10 mouse cellular contexts compared by ENCODE assay signal in the genomic region with DNA sequence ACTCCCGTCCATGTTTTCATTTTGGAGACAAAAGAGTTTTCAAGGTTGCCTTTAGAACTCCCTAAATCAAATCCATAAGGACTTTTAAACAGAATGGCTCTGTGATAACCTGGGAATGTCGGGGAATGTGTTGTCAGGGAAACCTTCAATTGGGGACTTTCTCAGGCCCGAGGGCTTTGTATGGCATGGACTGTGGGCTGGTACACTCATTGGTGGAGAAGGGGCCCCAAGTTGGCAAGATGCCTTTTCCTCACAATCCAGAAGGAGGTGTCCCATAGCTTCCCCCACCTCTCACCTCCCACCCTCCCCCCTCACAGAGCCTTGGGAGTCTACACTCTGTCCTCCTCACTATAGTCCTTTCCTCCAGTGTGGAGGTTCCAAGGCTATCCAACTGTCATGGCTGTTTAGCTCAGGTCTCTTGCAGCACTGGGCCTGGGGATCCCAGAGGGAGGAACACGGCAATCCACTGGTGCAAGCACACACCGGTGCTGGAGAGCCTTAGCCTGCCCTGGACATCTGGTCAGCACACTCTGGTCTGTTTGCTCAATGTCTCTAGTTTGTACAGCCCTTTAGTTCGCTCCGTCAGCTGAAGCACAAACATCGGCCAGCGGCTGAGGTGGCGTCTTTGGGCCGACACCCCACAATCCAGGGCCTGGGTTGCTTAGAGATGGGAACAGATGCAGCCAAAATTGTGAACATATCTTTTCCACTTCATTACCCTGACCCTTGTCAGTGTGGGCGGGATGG. TPM values are rescaled to one million over a fixed set of nuclear protein-coding genes. Genes with fewer than 3 reads are reported as not detected.
DNase-seq lines count a peak whose midpoint lies in the region; ATAC-seq and TF ChIP-seq lines count a peak whose summit lies in the region.
"Had no signal": no experiment of that assay in that cellular context is flagged by ENCODE, and none has a peak within 500 bp of the region (broad histone marks: within the 10 kb centered on the region; RNA-seq: fewer than 3 reads in every experiment).

No protein-coding gene starts in this region.

- H3K4me1 ChIP-seq in kidney, postnatal 0 days (replicated peaks; ENCODE audit: insufficient read depth, low read length), result peaks cover 21% of the 10 kb centered on the region
- peaks cover 41% of the 10 kb centered on the region for H3K4me1 ChIP-seq in limb, embryonic 10.5 days
- peaks cover 34% of the 10 kb centered on the region for H3K4me1 ChIP-seq in olfactory bulb, adult 2 months (ENCODE audit: control insufficient read depth, insufficient read depth, low read length)

- H3K4me3 ChIP-seq in kidney, postnatal 0 days (replicated peaks; ENCODE audit: low read depth, low read length), result no peak overlapping the region
- no peak overlapping the region for H3K4me3 ChIP-seq in limb, embryonic 10.5 days
- no peak overlapping the region for H3K4me3 ChIP-seq in olfactory bulb, adult 2 months (ENCODE audit: insufficient read depth, low read depth, low read length)
- H3K4me3 ChIP-seq: erythroblast, embryonic 14.5 days had no signal

- no peaks in the 10 kb centered on the region for H3K36me3 ChIP-seq in kidney, postnatal 0 days (ENCODE audit: insufficient read depth, low read length)
- no peaks in the 10 kb centered on the region for H3K36me3 ChIP-seq in limb, embryonic 10.5 days

- 0 out of 2 replicates have a peak, but pooled peaks have one; percentile 9 for TF ChIP-seq POLR2A in olfactory bulb, adult 2 months (IDR thresholded peaks at IDR 0.05; ENCODE audit: insufficient read depth, low read depth, low read length)

- no peak for TF ChIP-seq CTCF in kidney, postnatal 0 days (IDR thresholded peaks at IDR 0.05; ENCODE audit: low read depth)
- TF ChIP-seq CTCF in olfactory bulb, adult 2 months (IDR thresholded peaks at IDR 0.05; ENCODE audit: insufficient read depth, low read depth, low read length), result no peak

- H3K27me3 ChIP-seq in kidney, postnatal 0 days (ENCODE audit: insufficient read depth, low read length), result no peaks in the 10 kb centered on the region
- no peaks in the 10 kb centered on the region for H3K27me3 ChIP-seq in limb, embryonic 10.5 days (ENCODE audit: low read depth, poor library complexity, severe bottlenecking)

- no peak for ATAC-seq in kidney, postnatal 0 days (replicated peaks; ENCODE audit: low FRiP score, low read depth)

- H3K4me2 ChIP-seq in kidney, postnatal 0 days (ENCODE audit: low read length), result no peak overlapping the region

- H3K9me3 ChIP-seq in kidney, postnatal 0 days (replicated peaks; ENCODE audit: low read length), result no peaks in the 10 kb centered on the region
- no peaks in the 10 kb centered on the region for H3K9me3 ChIP-seq in limb, embryonic 10.5 days (replicated peaks)

- H3K9ac ChIP-seq in kidney, postnatal 0 days (ENCODE audit: low read depth, low read length), result 0 out of 2 replicates have a peak overlapping the region, but pooled peaks have one; percentile 25

- intact Hi-C loops in gastrocnemius, postnatal 14 days (cut with DNase I; ENCODE audit: low total_unique reads), result no loop called here

- WGBS in kidney, postnatal 0 days, result 63% methylated on average over 12 of the region's 12 CpGs
- WGBS in limb, embryonic 10.5 days, result 84% methylated on average over 12 of the region's 12 CpGs
- WGBS in olfactory bulb, adult 2 months, result 55% methylated on average over 12 of the region's 12 CpGs

- DNase-seq in kidney, postnatal 0 days (ENCODE audit: low spot score), result no peak
- DNase-seq in kidney, adult 11 months, result no peak
- peak; percentile 46 for DNase-seq in gastrocnemius, postnatal 14 days
- no peak for DNase-seq in limb, embryonic 10.5 days (ENCODE audit: low spot score)
- no peak for DNase-seq in right cerebral cortex, postnatal 36 days (ENCODE audit: low spot score in 2 of 2)
- no peak for DNase-seq in layer of hippocampus, adult 9-10 months (ENCODE audit: low spot score)
- no peak for DNase-seq in spleen, postnatal 36 days (ENCODE audit: low spot score in 2 of 2)

- peak overlapping the region; percentile 84; the same call in 1 of the 2 replicates for H3K27ac ChIP-seq in kidney, postnatal 0 days
- H3K27ac ChIP-seq in limb, embryonic 10.5 days, result peak overlapping the region; percentile 65
- H3K27ac ChIP-seq in olfactory bulb, adult 2 months (ENCODE audit: insufficient read depth, low read depth, low read length), result peak overlapping the region; percentile 89

RNA-seq across cellular contexts. Expression of gene Slc43a2, which starts 18.9 kb away (rescaled TPM):
- 16.6 and 19.1 TPM in 2 replicates for polyA plus RNA-seq in kidney, postnatal 0 days (2015; fragmentation: Nextera tagmentation; extraction: Ambion mirVana)
- total RNA-seq in gastrocnemius, postnatal 14 days (2021), result 10 to 100 TPM; 25.3 to 30.8 TPM
- polyA plus RNA-seq in limb, embryonic 10.5 days (2016; fragmentation: Nextera tagmentation; extraction: Ambion mirVana), result 3.4 and 4.9 TPM in 2 replicates
- polyA plus RNA-seq in olfactory bulb, adult 2 months (2012; ENCODE audit: insufficient read depth, insufficient read length, low replicate concordance, missing spikeins), result 363 TPM in 1 of 2 replicates, not detected in the other

RNA-seq across cellular contexts. Expression of gene Scarf1, which starts 37.0 kb away (rescaled TPM):
- polyA plus RNA-seq in kidney, postnatal 0 days (2015; fragmentation: Nextera tagmentation; extraction: Ambion mirVana), result 13.6 and 14.4 TPM in 2 replicates
- 1 to 10 TPM; 7.1 to 7.2 TPM for total RNA-seq in gastrocnemius, postnatal 14 days (2021)
- 7.0 and 7.1 TPM in 2 replicates for polyA plus RNA-seq in limb, embryonic 10.5 days (2016; fragmentation: Nextera tagmentation; extraction: Ambion mirVana)
- polyA plus RNA-seq in olfactory bulb, adult 2 months (2012; ENCODE audit: insufficient read depth, insufficient read length, low replicate concordance, missing spikeins), result not detected in 2 replicates

RNA-seq across cellular contexts. Expression of gene Pitpna, which starts 37.5 kb away (rescaled TPM):
- 68.9 and 69.8 TPM in 2 replicates for polyA plus RNA-seq in kidney, postnatal 0 days (2015; fragmentation: Nextera tagmentation; extraction: Ambion mirVana)
- total RNA-seq in gastrocnemius, postnatal 14 days (2021), result 100 to 1,000 TPM; 176 to 185 TPM
- polyA plus RNA-seq in limb, embryonic 10.5 days (2016; fragmentation: Nextera tagmentation; extraction: Ambion mirVana), result 60.9 and 68.8 TPM in 2 replicates
- polyA plus RNA-seq in olfactory bulb, adult 2 months (2012; ENCODE audit: insufficient read depth, insufficient read length, low replicate concordance, missing spikeins), result 209 and 678 TPM in 2 replicates

RNA-seq across cellular contexts. Expression of gene Rilp, which starts 40.5 kb away (rescaled TPM):
- 4.2 and 4.5 TPM in 2 replicates for polyA plus RNA-seq in kidney, postnatal 0 days (2015; fragmentation: Nextera tagmentation; extraction: Ambion mirVana)
- total RNA-seq in gastrocnemius, postnatal 14 days (2021), result 10 to 100 TPM; 40.5 to 41.3 TPM
- polyA plus RNA-seq in limb, embryonic 10.5 days (2016; fragmentation: Nextera tagmentation; extraction: Ambion mirVana), result 0.25 and 0.46 TPM in 2 replicates
- not detected in 2 replicates for polyA plus RNA-seq in olfactory bulb, adult 2 months (2012; ENCODE audit: insufficient read depth, insufficient read length, low replicate concordance, missing spikeins)
- total RNA-seq: megakaryocyte progenitor cell, adult 5-6 weeks had no signal
